Mouse (Mus musculus): Measurements from ENCODE around the gene Cyld.

DNA sequence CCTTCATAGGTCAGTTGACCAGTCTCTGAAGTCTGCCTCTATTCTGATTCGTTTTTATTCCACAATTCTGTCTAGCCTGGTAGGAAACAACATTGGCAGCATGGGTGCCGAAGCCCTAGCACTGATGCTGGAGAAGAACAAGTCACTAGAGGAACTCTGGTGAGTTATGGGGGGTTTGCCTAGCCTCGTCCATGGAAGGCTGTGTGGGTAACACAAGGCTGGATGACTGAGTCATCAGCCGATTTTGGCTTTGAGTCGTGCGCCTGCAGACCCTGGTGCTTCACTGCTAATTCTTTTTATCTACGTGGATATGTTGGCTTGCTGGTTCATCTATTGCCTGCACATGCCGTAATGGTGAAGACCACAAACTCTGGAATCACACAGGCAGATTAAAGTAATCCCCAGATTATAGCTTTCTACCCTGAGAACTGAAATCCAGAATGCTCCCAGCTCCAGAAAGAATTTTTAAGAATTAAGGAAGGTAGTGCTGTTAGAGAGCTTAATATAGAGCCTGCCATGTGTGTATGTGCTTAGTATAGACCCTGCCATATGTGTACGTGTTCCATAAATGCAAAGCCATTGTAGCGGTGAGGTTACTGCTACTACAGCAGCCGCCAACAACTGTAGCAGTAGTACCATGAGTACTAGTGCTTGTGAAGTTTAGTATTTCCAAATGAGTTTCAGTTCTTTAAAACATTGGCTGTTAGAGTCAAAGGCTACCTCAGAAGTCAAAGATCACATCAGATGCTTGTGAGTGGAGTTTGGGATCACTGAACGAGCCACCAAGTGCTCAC, 21.3 kb upstream of the Cyld start:
- no peak for TF ChIP-seq CTCF (IDR thresholded peaks at IDR 0.05; ENCODE audit: borderline replicate concordance, control insufficient read depth, extremely low read depth, insufficient read depth, low read length, poor library complexity)
- TF ChIP-seq POLR2A (IDR thresholded peaks at IDR 0.05; ENCODE audit: control insufficient read depth, extremely low read depth, insufficient read depth, low read length, poor library complexity), result no peak

Data from thymus, adult 2 months (tissue).